Mouse (Mus musculus): ENCODE data around the gene Slc11a2.

- TF ChIP-seq CTCF (IDR thresholded peaks at IDR 0.05; ENCODE audit: low read depth) (no peak), EP300 (IDR thresholded peaks at IDR 0.05; ENCODE audit: low read depth) (no peak)
Observed at GRCm38 (mm10) chr15:100422476-100422875, 2.4 kb downstream of the Slc11a2 start.

Data from liver, postnatal 0 days (tissue).